Mouse (Mus musculus) E14TG2a.4 (cell line): ENCODE results near the gene C1qtnf9.

Experiments
- CTCF ChIP-seq: conservative IDR thresholded peaks from 2 replicates; pipeline ENCODE4 v1.5.1; 2014; ENCODE audit warnings: low read length
- NANOG ChIP-seq: IDR thresholded peaks from 2 replicates; pipeline ENCODE4 v1.6.1; 2014; ENCODE audit warnings: borderline replicate concordance, low read length, mixed read lengths
- POU5F1 ChIP-seq: IDR thresholded peaks from 2 replicates; pipeline ENCODE4 v1.6.1; 2014; ENCODE audit warnings: low read length, borderline replicate concordance

GRCm38 (mm10) chr14:60796600-60797322 lies 28.8 kb downstream of the C1qtnf9 start:
- TF ChIP-seq CTCF, result no peak
- no peak for TF ChIP-seq POU5F1
- no peak for TF ChIP-seq NANOG
